Mouse (Mus musculus) gastrocnemius, postnatal 36 days (tissue): ENCODE measurements around the gene Fcna. TPM values are rescaled to one million over a fixed set of nuclear protein-coding genes. Genes with fewer than 3 reads are reported as not detected.

Experiments used
- DNase-seq, 2 experiments: peaks; one replicate each; pipeline ENCODE4 v3.0.0; 2022
- intact Hi-C: fragments of 180-260 bp; cut with DNase I; formaldehyde crosslinking; loops from one replicate; pipeline ENCODE4 v1.15.1; 2025
- total RNA-seq, 2 experiments: library from RNA; stranded (reverse); gene quantifications; 2 replicates each; pipeline ENCODE4 v1.2.3; 2021

The Fcna gene
- total RNA-seq, 2 experiments from 2014 or later, result 2.3 to 3.3 TPM

GRCm38 (mm10) chr2:25578796-25579736, 48.8 kb downstream of the Fcna start:
- DNase-seq, result no peak
- intact Hi-C loops, result loop anchor here (5.0 kb wide), 1 partner anchor 157 kb away; the partner anchor contains the start of gene Fut7

- DNase-seq, result no peak
- intact Hi-C loops, result loop anchor here (5.0 kb wide), 1 partner anchor 156 kb away; the partner anchor contains the start of gene Fut7
Measured at GRCm38 (mm10) chr2:25577951-25578795, 49.7 kb downstream of the Fcna start.

GRCm38 (mm10) chr2:25576965-25577891, 50.6 kb downstream of the Fcna start:
- intact Hi-C loops, result loop anchor here (5.0 kb wide), 1 partner anchor 155 kb away; the partner anchor contains the start of gene Fut7
- no peak for DNase-seq

- no peak for DNase-seq
- intact Hi-C loops, result loop anchor here (5.0 kb wide), 1 partner anchor 154 kb away; the partner anchor contains the start of gene Fut7
Measured at GRCm38 (mm10) chr2:25576028-25576850, 51.6 kb downstream of the Fcna start.

GRCm38 (mm10) chr2:25575432-25576027, 52.3 kb downstream of the Fcna start:
- intact Hi-C loops, result loop anchor here (5.0 kb wide), 1 partner anchor 153 kb away; the partner anchor contains the start of gene Fut7
- no peak for DNase-seq

Other genes with a start within 250 kb of the Fcna start
- gene Entpd2, start 232.2 kb downstream of the Fcna start, total RNA-seq, result 1 to 10 TPM; 7.2 to 9.5 TPM
- 10 to 100 TPM; 14.2 to 17.6 TPM for gene Npdc1, start 228.7 kb downstream of the Fcna start, total RNA-seq
- gene Fut7, start 204.8 kb downstream of the Fcna start, total RNA-seq, result not detected
- gene Abca2, start 199.3 kb downstream of the Fcna start, total RNA-seq, result 10 to 100 TPM; 12.3 to 16.5 TPM
- under 1 TPM; 0.35 to 0.46 TPM for gene Clic3, start 171.2 kb downstream of the Fcna start, total RNA-seq
- 10 to 100 TPM; 13.4 to 13.6 TPM for gene Paxx, start 166.9 kb downstream of the Fcna start, total RNA-seq
- gene Ptgds, start 158.0 kb downstream of the Fcna start, total RNA-seq, result under 1 TPM in 1 of 2 experiments, not detected in 1; 0.39 TPM
- gene Lcn12, start 134.1 kb downstream of the Fcna start, total RNA-seq, result not detected
- 10 to 100 TPM; 75.3 to 83.6 TPM for gene Fbxw5, start 127.3 kb downstream of the Fcna start, total RNA-seq
- gene C8g, start 126.3 kb downstream of the Fcna start, total RNA-seq, result 1 to 10 TPM; 1.4 to 1.5 TPM
- 10 to 100 TPM in 1 of 2 experiments, 1 to 10 TPM in 1; 9.8 to 11.5 TPM for gene Traf2, start 81.1 kb downstream of the Fcna start, total RNA-seq
- gene Edf1, start 70.2 kb downstream of the Fcna start, total RNA-seq, result 100 to 1,000 TPM; 139 to 157 TPM
- 1 to 10 TPM in 1 of 2 experiments, under 1 TPM in 1; 0.74 to 4.7 TPM for gene Mamdc4, start 53.2 kb downstream of the Fcna start, total RNA-seq
- 10 to 100 TPM; 50.2 to 53.9 TPM for gene Phpt1, start 52.8 kb downstream of the Fcna start, total RNA-seq
- gene Ajm1, start 46.3 kb downstream of the Fcna start, total RNA-seq, result not detected
- 10 to 100 TPM; 74.4 to 75.9 TPM for gene Rabl6, start 19.5 kb downstream of the Fcna start, total RNA-seq
- not detected for gene Ccdc183, start 10.4 kb downstream of the Fcna start, total RNA-seq
- 10 to 100 TPM; 11.1 to 18.7 TPM for gene Tmem141, start 6.0 kb downstream of the Fcna start, total RNA-seq
- 10 to 100 TPM; 12.7 to 13.6 TPM for gene Lcn8, start 25.1 kb upstream of the Fcna start, total RNA-seq
- gene Lcn5, start 29.9 kb upstream of the Fcna start, total RNA-seq, result not detected
- not detected for gene Lcn6, start 48.8 kb upstream of the Fcna start, total RNA-seq
- not detected for gene Lcn10, start 54.7 kb upstream of the Fcna start, total RNA-seq
- gene Obp2a, start 72.0 kb upstream of the Fcna start, total RNA-seq, result not detected
- gene Bmyc, start 78.7 kb upstream of the Fcna start, total RNA-seq, result 10 to 100 TPM; 15.4 to 16.3 TPM
- not detected for gene Obp2b, start 109.0 kb upstream of the Fcna start, total RNA-seq
- gene Lcn3, start 137.5 kb upstream of the Fcna start, total RNA-seq, result not detected
- not detected for gene Lcn11, start 149.0 kb upstream of the Fcna start, total RNA-seq
- not detected for gene Gm13539, start 154.2 kb upstream of the Fcna start, total RNA-seq
- gene Glt6d1, start 187.8 kb upstream of the Fcna start, total RNA-seq, result not detected
- gene Lcn9, start 195.1 kb upstream of the Fcna start, total RNA-seq, result not detected
- gene Sohlh1, start 219.2 kb upstream of the Fcna start, total RNA-seq, result not detected
- gene Kcnt1, start 235.7 kb upstream of the Fcna start, total RNA-seq, result under 1 TPM in 1 of 2 experiments, not detected in 1; 0.20 TPM